Mouse (Mus musculus) forebrain, postnatal 0 days (tissue): ENCODE data around the gene Bcorl1. TPM values are rescaled to one million over a fixed set of nuclear protein-coding genes. Genes with fewer than 3 reads are reported as not detected.

Source experiments
- ATAC-seq: fragments of 200-750 bp; cut with Nextera tagmentation; 2 replicates; pipeline ENCODE4 v1.8.0; 2017; ENCODE audit warnings: mild to moderate bottlenecking, moderate library complexity
- DNase-seq: peaks from one replicate; pipeline ENCODE4 v3.0.0-alpha.2; 2015
- H3K27ac ChIP-seq: fragments of 300-500 bp; sonication (generic); 2 replicates; pipeline ENCODE4 v1.5.1; 2014; ENCODE audit warnings: low read depth, mild to moderate bottlenecking, antibody characterized with exemption, low read length, moderate library complexity, mixed read lengths
- H3K27me3 ChIP-seq: fragments of 300-500 bp; sonication (generic); 2 replicates; pipeline ENCODE4 v1.6.1; 2014; ENCODE audit warnings: mild to moderate bottlenecking, low read length, mixed read lengths; ENCODE audit not compliant: insufficient read depth
- H3K36me3 ChIP-seq: fragments of 300-500 bp; sonication (generic); 2 replicates; pipeline ENCODE4 v1.6.1; 2014; ENCODE audit warnings: mild to moderate bottlenecking, moderate library complexity; ENCODE audit not compliant: insufficient read depth
- H3K4me1 ChIP-seq: fragments of 300-500 bp; sonication (generic); 2 replicates; pipeline ENCODE4 v1.6.1; 2014; ENCODE audit warnings: antibody characterized with exemption; ENCODE audit not compliant: insufficient read depth
- H3K4me2 ChIP-seq: fragments of 300-500 bp; sonication (generic); 2 replicates; pipeline ENCODE4 v1.6.1; 2014; ENCODE audit warnings: low read depth, mild to moderate bottlenecking, moderate library complexity
- H3K4me3 ChIP-seq: fragments of 300-500 bp; sonication (generic); 2 replicates; pipeline ENCODE4 v1.5.1; 2014; ENCODE audit warnings: low read depth, low read length, mixed read lengths
- H3K9ac ChIP-seq: fragments of 300-500 bp; sonication (generic); 2 replicates; pipeline ENCODE4 v1.6.1; 2014; ENCODE audit warnings: mild to moderate bottlenecking
- H3K9me3 ChIP-seq: fragments of 300-500 bp; sonication (generic); 2 replicates; pipeline ENCODE4 v1.6.1; 2016; ENCODE audit warnings: low read length
- CTCF ChIP-seq: sonication (generic); IDR thresholded peaks from 2 replicates; pipeline ENCODE4 v1.5.1; 2016; ENCODE audit warnings: antibody characterized with exemption, control low read depth, low read depth
- WGBS: fragments of 180-500 bp; shearing (Covaris S2); extraction: QIAGEN DNeasy Blood & Tissue Kit; methylation state at CpG from one replicate; pipeline ENCODE4 v1.1.7; 2014; 5-methylcytosine and 5-hydroxymethylcytosine counted together
- polyA plus RNA-seq: library from polyadenylated mRNA; unstranded; fragments of >200 nt; fragmentation: Nextera tagmentation; extraction: Ambion mirVana; gene quantifications from 2 replicates; pipeline ENCODE4 v1.2.1, GENCODE M21; 2015
- total RNA-seq: library from RNA; depleted of rRNA; stranded (reverse); fragments of >200 nt; gene quantifications from 2 replicates; pipeline ENCODE4 v1.2.3, GENCODE M21; 2014; rRNA removed

The Bcorl1 gene
- total and polyA plus RNA-seq, 2 experiments from 2014 or later: 4.6 to 8.5 TPM

GRCm38 (mm10) chrX:48454495-48454878 is 113.3 kb downstream of the Bcorl1 start:
- Histone ChIP-seq H3K4me1 (no peaks in the 10 kb centered on the region), H3K27me3 (no peaks in the 10 kb centered on the region), H3K4me3 (peak overlapping the region; percentile 34), H3K36me3 (no peaks in the 10 kb centered on the region), H3K9me3 (no peaks in the 10 kb centered on the region), H3K9ac (no peak overlapping the region), H3K27ac (no peak overlapping the region), H3K4me2 (peak overlapping the region; percentile 42)
- no peak for TF ChIP-seq CTCF
- no peak for DNase-seq
- WGBS: 42% methylated on average over 21 of the region's 21 CpGs
- peak; percentile 16 for ATAC-seq

- no peak overlapping the region for H3K9ac ChIP-seq
- TF ChIP-seq CTCF: no peak
- H3K4me1 ChIP-seq: no peaks in the 10 kb centered on the region
- 51% methylated on average over 9 of the region's 9 CpGs for WGBS
- H3K9me3 ChIP-seq: no peaks in the 10 kb centered on the region
- no peak overlapping the region for H3K27ac ChIP-seq
- H3K36me3 ChIP-seq: no peaks in the 10 kb centered on the region
- no peak overlapping the region for H3K4me2 ChIP-seq
- H3K4me3 ChIP-seq: no peak overlapping the region
- ATAC-seq (no peak), DNase-seq (no peak)
- H3K27me3 ChIP-seq: no peaks in the 10 kb centered on the region
Measured at GRCm38 (mm10) chrX:48455018-48455417, 113.9 kb downstream of the Bcorl1 start.

- H3K36me3 ChIP-seq: no peaks in the 10 kb centered on the region
- TF ChIP-seq CTCF: no peak
- no peak overlapping the region for H3K4me2 ChIP-seq
- WGBS: 60% methylated on average over 6 of the region's 6 CpGs
- no peaks in the 10 kb centered on the region for H3K4me1 ChIP-seq
- H3K27me3 ChIP-seq: no peaks in the 10 kb centered on the region
- no peak overlapping the region for H3K27ac ChIP-seq
- ATAC-seq (no peak), DNase-seq (no peak)
- H3K9me3 ChIP-seq: no peaks in the 10 kb centered on the region
- H3K9ac ChIP-seq: no peak overlapping the region
- H3K4me3 ChIP-seq: no peak overlapping the region
Measured at GRCm38 (mm10) chrX:48456956-48457355, 115.8 kb downstream of the Bcorl1 start.

Other genes starting within 250 kb of the Bcorl1 start
- gene Xpnpep2, start 232.6 kb upstream of the Bcorl1 start, total RNA-seq: 0.38 and 0.62 TPM in 2 replicates
- 0.76 and 0.84 TPM in 2 replicates for gene Xpnpep2, start 232.6 kb upstream of the Bcorl1 start, polyA plus RNA-seq
- 1.2 and 1.9 TPM in 2 replicates for gene Sash3, start 194.9 kb upstream of the Bcorl1 start, total RNA-seq
- 1.1 and 1.3 TPM in 2 replicates for gene Sash3, start 194.9 kb upstream of the Bcorl1 start, polyA plus RNA-seq
- 32.2 and 43.3 TPM in 2 replicates for gene Zdhhc9, start 132.5 kb upstream of the Bcorl1 start, total RNA-seq
- gene Zdhhc9, start 132.5 kb upstream of the Bcorl1 start, polyA plus RNA-seq: 4.2 and 5.3 TPM in 2 replicates
- 17.0 and 25.0 TPM in 2 replicates for gene Utp14a, start 84.5 kb upstream of the Bcorl1 start, total RNA-seq
- 13.4 and 13.8 TPM in 2 replicates for gene Utp14a, start 84.5 kb upstream of the Bcorl1 start, polyA plus RNA-seq
- 0.54 and 1.8 TPM in 2 replicates for gene Elf4, start 121.8 kb downstream of the Bcorl1 start, total RNA-seq
- 0.13 and 0.24 TPM in 2 replicates for gene Elf4, start 121.8 kb downstream of the Bcorl1 start, polyA plus RNA-seq
- gene Aifm1, start 172.2 kb downstream of the Bcorl1 start, total RNA-seq: 13.9 and 15.5 TPM in 2 replicates
- 28.0 and 28.2 TPM in 2 replicates for gene Aifm1, start 172.2 kb downstream of the Bcorl1 start, polyA plus RNA-seq
- gene Rab33a, start 177.9 kb downstream of the Bcorl1 start, total RNA-seq: 50.9 and 84.3 TPM in 2 replicates
- gene Rab33a, start 177.9 kb downstream of the Bcorl1 start, polyA plus RNA-seq: 97.9 and 104 TPM in 2 replicates